Mouse (Mus musculus) heart, embryonic 12.5 days (tissue): ENCODE results near the gene Gm136. TPM values are rescaled to one million over a fixed set of nuclear protein-coding genes. Genes with fewer than 3 reads are reported as not detected.
A peak's percentile ranks its signal among the peaks of the same experiment; 100 is the strongest.
"Not testable (repeated sequence)": the region's sequence is repeated elsewhere in the genome, so short reads cannot be mapped to it uniquely, and the experiment has no call there.

Experiments
- ATAC-seq: fragments of 200-750 bp; cut with Nextera tagmentation; 2 replicates; pipeline ENCODE4 v1.8.0; 2017; ENCODE audit warnings: moderate TSS enrichment, moderate library complexity; ENCODE audit not compliant: insufficient number of reproducible peaks, low FRiP score
- H3K27ac ChIP-seq: fragments of 300-500 bp; sonication (generic); 2 replicates; pipeline ENCODE4 v1.5.1; 2016; ENCODE audit warnings: mild to moderate bottlenecking, moderate library complexity; ENCODE audit not compliant: poor library complexity, severe bottlenecking
- H3K27me3 ChIP-seq: fragments of 300-500 bp; sonication (generic); replicated peaks from 2 replicates; pipeline ENCODE4 v1.6.1; 2016; ENCODE audit warnings: mild to moderate bottlenecking, moderate library complexity
- H3K36me3 ChIP-seq: fragments of 300-500 bp; sonication (generic); 2 replicates; pipeline ENCODE4 v1.6.1; 2016; ENCODE audit warnings: mild to moderate bottlenecking, moderate library complexity
- H3K4me1 ChIP-seq: fragments of 300-500 bp; sonication (generic); replicated peaks from 2 replicates; pipeline ENCODE4 v1.6.1; 2016; ENCODE audit warnings: mild to moderate bottlenecking
- H3K4me2 ChIP-seq: fragments of 300-500 bp; sonication (generic); 2 replicates; pipeline ENCODE4 v1.6.1; 2016; ENCODE audit warnings: mild to moderate bottlenecking, moderate library complexity
- H3K4me3 ChIP-seq: fragments of 300-500 bp; sonication (generic); 2 replicates; pipeline ENCODE4 v1.5.1; 2016; ENCODE audit warnings: mild to moderate bottlenecking
- H3K9ac ChIP-seq: fragments of 300-500 bp; sonication (generic); 2 replicates; pipeline ENCODE4 v1.6.1; 2016; ENCODE audit warnings: mild to moderate bottlenecking, moderate library complexity
- H3K9me3 ChIP-seq: fragments of 300-500 bp; sonication (generic); replicated peaks from 2 replicates; pipeline ENCODE4 v1.6.1; 2016; ENCODE audit warnings: mild to moderate bottlenecking, moderate library complexity
- WGBS: fragments of 180-500 bp; shearing (Covaris S2); methylation state at CpG from one replicate; pipeline ENCODE4 v1.1.7; 2016; 5-methylcytosine and 5-hydroxymethylcytosine counted together
- polyA plus RNA-seq: library from polyadenylated mRNA; unstranded; fragments of >200 nt; fragmentation: Nextera tagmentation; extraction: Ambion mirVana; gene quantifications from 2 replicates; pipeline ENCODE4 v1.2.1, GENCODE M21; 2016

Gm136 gene
- polyA plus RNA-seq, 1 experiment from 2014 or later = not detected

- Histone ChIP-seq H3K36me3 (peaks cover 19% of the 10 kb centered on the region), H3K4me2 (no peak overlapping the region), H3K9ac (no peak overlapping the region), H3K27ac (no peak overlapping the region), H3K4me1 (no peaks in the 10 kb centered on the region), H3K4me3 (no peak overlapping the region), H3K27me3 (no peaks in the 10 kb centered on the region), H3K9me3 (no peaks in the 10 kb centered on the region)
- WGBS = 22% methylated on average over 8 of the region's 8 CpGs
- no peak for ATAC-seq
These were observed 15.7 kb upstream of the Gm136 start for GRCm38 (mm10) chr4:34771652-34772371.

DNA sequence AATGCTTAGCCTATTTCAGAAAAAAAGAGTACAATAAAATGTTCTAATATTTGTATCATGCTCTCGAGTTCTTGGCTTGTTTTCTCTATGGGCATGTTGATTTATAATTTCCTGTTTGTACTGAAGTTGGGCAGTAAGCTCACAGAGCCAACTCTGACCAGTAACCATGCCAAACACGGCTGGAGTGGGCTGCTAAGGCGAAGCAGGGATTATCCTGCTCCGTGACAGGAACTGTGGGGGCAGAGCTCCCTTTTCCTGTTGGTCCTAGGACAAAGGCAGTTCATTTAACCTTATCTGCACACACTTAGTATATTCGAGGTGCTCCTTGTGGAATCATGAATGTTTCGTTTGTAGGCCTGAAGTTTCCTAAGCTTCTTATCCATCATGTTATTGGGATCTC, 6.8 kb downstream of the Gm136 start:
- H3K27me3 ChIP-seq = no peaks in the 10 kb centered on the region

DNA sequence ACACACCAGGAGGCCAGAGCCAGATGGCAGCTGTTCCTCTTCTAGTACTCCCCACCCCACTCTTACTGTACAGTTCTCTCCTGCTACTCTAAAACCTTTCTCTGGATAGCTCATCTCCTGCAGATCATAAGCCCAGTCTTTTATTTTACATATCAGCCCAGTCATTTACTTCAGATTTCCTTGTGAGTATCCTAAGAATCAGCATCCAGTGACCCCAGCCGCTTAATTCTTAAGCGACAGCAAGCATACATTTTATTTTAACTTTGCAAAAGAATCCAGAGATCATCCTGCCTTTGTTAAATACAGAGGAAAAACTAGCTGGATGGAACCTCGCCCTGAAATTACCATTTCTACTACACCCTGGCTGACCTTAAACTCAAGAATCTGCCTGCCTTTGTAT, 21.6 kb downstream of the Gm136 start:
- Histone ChIP-seq H3K27me3 (no peaks in the 10 kb centered on the region), H3K9ac (no peak overlapping the region), H3K4me3 (no peak overlapping the region), H3K4me2 (no peak overlapping the region), H3K36me3 (no peaks in the 10 kb centered on the region), H3K9me3 (no peaks in the 10 kb centered on the region), H3K27ac (no peak overlapping the region), H3K4me1 (peaks cover 3% of the 10 kb centered on the region; the same call in 1 of the 2 replicates)
- ATAC-seq = no peak
- WGBS = 74% methylated on average over 3 of the region's 3 CpGs

More for the DNA sequence above, 6.8 kb downstream of the Gm136 start:
- H3K9ac ChIP-seq = no peak overlapping the region
- H3K4me3 ChIP-seq = no peak overlapping the region
- WGBS = 35% methylated on average over 6 of the region's 6 CpGs
- no peak for ATAC-seq
- no peaks in the 10 kb centered on the region for H3K4me1 ChIP-seq
- no peaks in the 10 kb centered on the region for H3K36me3 ChIP-seq
- no peaks in the 10 kb centered on the region for H3K9me3 ChIP-seq
- H3K4me2 ChIP-seq = no peak overlapping the region
- H3K27ac ChIP-seq = no peak overlapping the region; the same call in 1 of the 2 replicates

DNA sequence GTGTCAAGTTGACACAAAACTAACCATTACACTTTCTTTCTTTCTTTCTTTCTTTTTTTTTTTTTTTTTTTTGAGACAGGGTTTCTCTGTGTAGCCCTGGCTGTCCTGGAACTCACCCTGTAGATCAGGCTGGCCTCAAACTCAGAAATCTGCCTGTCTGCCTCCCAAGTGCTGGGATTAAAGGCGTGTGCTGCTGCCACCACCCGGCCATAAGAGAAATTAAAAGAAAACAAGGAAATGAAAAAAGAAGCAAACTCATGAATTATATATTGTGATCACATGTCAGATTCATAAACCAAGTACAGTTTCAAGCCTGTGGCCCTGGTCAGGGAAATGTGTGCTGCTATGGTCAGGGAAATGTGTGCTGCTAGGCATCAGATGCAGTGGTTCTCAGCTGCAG, 22.6 kb downstream of the Gm136 start:
- H3K9ac ChIP-seq, ATAC-seq, H3K27ac ChIP-seq, H3K4me2 ChIP-seq, H3K4me1 ChIP-seq, H3K36me3 ChIP-seq, H3K9me3 ChIP-seq, H3K27me3 ChIP-seq, H3K4me3 ChIP-seq: not testable (repeated sequence)
- 21% methylated on average over 2 of the region's 2 CpGs for WGBS

- Histone ChIP-seq H3K27ac (no peak within 1 kb of the TSS), H3K27me3 (no peaks in the 10 kb centered on the region), H3K4me2 (peak within 1 kb of the TSS; percentile 87), H3K4me3 (peak within 1 kb of the TSS; percentile 60), H3K9ac (peak within 1 kb of the TSS; percentile 64), H3K9me3 (no peaks in the 10 kb centered on the region), H3K36me3 (no peaks in the 10 kb centered on the region), H3K4me1 (peaks cover 3% of the 10 kb centered on the region; the same call in 1 of the 2 replicates)
- peak; percentile 87 for ATAC-seq
- under 1% methylated on average over 38 of the region's 38 CpGs for WGBS
These were observed 26.2 kb downstream of the Gm136 start, which contains the start of gene Cfap206 for GRCm38 (mm10) chr4:34729851-34730341. Gene Cfap206, minus strand, starts transcription at chr4:34730206.

DNA sequence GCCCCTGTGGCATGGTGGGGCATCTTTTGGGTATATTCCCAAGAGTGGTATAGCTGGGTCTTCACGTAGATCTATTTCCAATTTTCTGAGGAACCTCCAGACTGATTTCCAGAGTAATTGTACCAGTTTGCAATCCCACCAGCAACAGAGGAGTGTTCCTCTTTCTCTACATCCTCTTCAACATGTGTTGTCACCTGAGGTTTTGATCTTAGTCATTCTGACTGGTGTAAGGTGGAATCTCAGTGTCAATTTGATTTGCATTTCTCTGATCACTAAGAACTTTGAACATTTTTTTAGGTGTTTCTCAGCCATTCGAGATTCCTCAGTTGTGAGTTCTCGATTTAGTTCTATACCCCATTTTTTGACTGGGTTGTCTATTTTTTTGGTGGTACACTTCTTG, 30.4 kb downstream of the Gm136 start:
- H3K4me2 ChIP-seq, H3K27ac ChIP-seq, H3K4me1 ChIP-seq, H3K4me3 ChIP-seq, ATAC-seq, H3K9me3 ChIP-seq, H3K27me3 ChIP-seq, H3K36me3 ChIP-seq, H3K9ac ChIP-seq: not testable (repeated sequence)
- 79% methylated on average over 3 of the region's 3 CpGs for WGBS

DNA sequence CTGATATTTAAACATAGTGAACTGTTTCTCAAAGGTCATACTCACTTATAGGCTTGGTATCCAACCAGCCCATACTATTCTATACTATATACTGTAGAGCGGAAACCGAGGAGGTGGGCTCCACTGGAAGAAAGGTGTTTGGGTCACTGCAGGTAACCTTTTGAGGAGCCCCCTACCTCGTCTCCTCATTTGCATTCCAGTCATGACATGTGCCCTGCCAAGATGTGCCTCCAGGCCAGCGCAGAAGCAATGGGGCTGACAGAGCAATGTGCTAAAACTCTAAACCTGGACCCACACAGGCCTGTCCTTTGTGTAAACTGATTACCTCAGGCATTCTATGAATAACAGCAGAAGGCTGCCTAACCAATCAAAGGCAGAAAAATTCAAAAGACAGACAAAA, 31.8 kb downstream of the Gm136 start:
- 59% methylated on average over 4 of the region's 4 CpGs for WGBS

GRCm38 (mm10) chr4:34723186-34723585, 32.9 kb downstream of the Gm136 start:
- H3K4me2 ChIP-seq = no peak overlapping the region
- no peak overlapping the region for H3K4me3 ChIP-seq
- no peaks in the 10 kb centered on the region for H3K4me1 ChIP-seq
- H3K9ac ChIP-seq = no peak overlapping the region
- H3K27me3 ChIP-seq = no peaks in the 10 kb centered on the region
- no peak overlapping the region for H3K27ac ChIP-seq
- 70% methylated on average over 4 of the region's 4 CpGs for WGBS
- no peak for ATAC-seq
- no peaks in the 10 kb centered on the region; the same call in 1 of the 2 replicates for H3K36me3 ChIP-seq
- peaks cover 17% of the 10 kb centered on the region for H3K9me3 ChIP-seq

More for the DNA sequence above, 31.8 kb downstream of the Gm136 start:
- no peaks in the 10 kb centered on the region; the same call in 1 of the 2 replicates for H3K36me3 ChIP-seq
- no peak overlapping the region for H3K4me2 ChIP-seq
- H3K4me1 ChIP-seq = no peaks in the 10 kb centered on the region
- no peak overlapping the region for H3K9ac ChIP-seq
- no peak overlapping the region for H3K27ac ChIP-seq
- no peak overlapping the region for H3K4me3 ChIP-seq
- peaks cover 10% of the 10 kb centered on the region for H3K9me3 ChIP-seq
- no peaks in the 10 kb centered on the region for H3K27me3 ChIP-seq
- ATAC-seq = no peak

- Histone ChIP-seq H3K27ac (no peak overlapping the region), H3K4me2 (no peak overlapping the region), H3K9me3 (peaks cover 17% of the 10 kb centered on the region), H3K4me3 (no peak overlapping the region), H3K4me1 (no peaks in the 10 kb centered on the region), H3K9ac (no peak overlapping the region), H3K27me3 (no peaks in the 10 kb centered on the region), H3K36me3 (no peaks in the 10 kb centered on the region; the same call in 1 of the 2 replicates)
- no peak for ATAC-seq
- WGBS = 81% methylated on average over 7 of the region's 7 CpGs
These were observed 35.8 kb downstream of the Gm136 start for GRCm38 (mm10) chr4:34720127-34720895.

DNA sequence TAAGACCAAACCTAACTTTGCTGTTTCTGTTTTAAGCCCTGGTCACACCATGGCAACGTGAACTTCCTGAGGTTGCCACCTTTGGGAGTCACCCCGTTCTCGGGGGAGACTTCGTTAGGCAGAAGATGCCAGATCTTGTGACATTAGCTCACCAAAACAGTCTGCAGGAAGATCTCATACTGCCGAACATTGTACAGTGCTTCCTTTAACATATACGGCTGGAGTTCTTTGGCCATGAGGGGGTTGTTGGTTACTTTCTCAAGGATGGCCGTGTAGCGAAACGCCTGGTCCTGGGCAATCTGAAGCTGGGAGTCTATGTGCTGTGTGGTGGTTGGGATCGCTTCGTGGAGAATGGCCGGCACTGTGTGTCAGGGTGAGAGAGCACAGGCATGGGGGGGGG, 36.6 kb downstream of the Gm136 start:
- 91% methylated on average over 12 of the region's 12 CpGs for WGBS
- H3K4me2 ChIP-seq = no peak overlapping the region

DNA sequence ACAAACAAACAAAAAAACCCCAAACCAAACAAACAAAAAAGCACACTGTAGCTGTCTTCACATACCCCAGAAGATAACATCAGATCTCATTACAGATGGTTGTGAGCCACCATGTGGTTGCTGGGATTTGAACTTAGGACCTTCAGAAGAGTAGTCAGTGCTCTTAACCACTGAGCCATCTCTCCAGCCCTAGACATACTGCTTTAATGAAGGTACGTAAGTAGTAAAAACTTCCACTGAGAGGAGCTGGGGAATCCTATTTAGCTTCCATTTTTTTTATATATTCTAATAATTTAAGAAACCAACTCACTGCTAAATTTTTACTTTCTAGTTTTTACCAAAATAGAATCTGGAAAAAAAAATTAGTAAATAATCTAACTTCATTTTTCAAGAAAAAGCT, 41.0 kb downstream of the Gm136 start:
- WGBS = 75% methylated on average over 1 of the region's 1 CpGs
- no peaks in the 10 kb centered on the region for H3K27me3 ChIP-seq
- H3K27ac ChIP-seq = no peak overlapping the region
- no peak for ATAC-seq
- no peak overlapping the region for H3K9ac ChIP-seq
- no peaks in the 10 kb centered on the region for H3K4me1 ChIP-seq
- H3K4me2 ChIP-seq = no peak overlapping the region
- no peaks in the 10 kb centered on the region for H3K36me3 ChIP-seq
- H3K9me3 ChIP-seq = peaks cover 20% of the 10 kb centered on the region
- no peak overlapping the region for H3K4me3 ChIP-seq

More for the DNA sequence above, 36.6 kb downstream of the Gm136 start:
- no peak overlapping the region for H3K4me3 ChIP-seq
- no peaks in the 10 kb centered on the region for H3K27me3 ChIP-seq
- no peak for ATAC-seq
- H3K36me3 ChIP-seq = no peaks in the 10 kb centered on the region; the same call in 1 of the 2 replicates
- H3K4me1 ChIP-seq = no peaks in the 10 kb centered on the region
- peaks cover 17% of the 10 kb centered on the region for H3K9me3 ChIP-seq
- no peak overlapping the region for H3K27ac ChIP-seq
- no peak overlapping the region for H3K9ac ChIP-seq
